Mouse (Mus musculus) adrenal gland, adult (tissue): Measurements from ENCODE around the gene Tra2a.
"Not testable (repeated sequence)": the region's sequence is repeated elsewhere in the genome, so short reads cannot be mapped to it uniquely, and the experiment has no call there.

Source experiments
- DNase-seq, 2 experiments: peaks; one replicate each; pipeline ENCODE4 v3.0.0; 2022 to 2023; ENCODE audit warnings: low spot score in 1 of 2; ENCODE audit not compliant: inconsistent age in 2 of 2

Tra2a gene

GRCm38 (mm10) chr6:49263847-49264243 is at the start of gene Tra2a:
Gene Tra2a (minus strand): TSS chr6:49264033.
- DNase-seq: peak; percentile 97 to 99

GRCm38 (mm10) chr6:49298286-49298685 is 34.5 kb upstream of the Tra2a start:
- no peak for DNase-seq

- peak in 1 of 2 experiments; percentile 47 for DNase-seq
Measured at GRCm38 (mm10) chr6:49282122-49282521, 18.3 kb upstream of the Tra2a start.

- no peak for DNase-seq
Measured at GRCm38 (mm10) chr6:49280942-49281341, 17.1 kb upstream of the Tra2a start.

GRCm38 (mm10) chr6:49275296-49275695 is 11.5 kb upstream of the Tra2a start:
- DNase-seq: no peak

DNA sequence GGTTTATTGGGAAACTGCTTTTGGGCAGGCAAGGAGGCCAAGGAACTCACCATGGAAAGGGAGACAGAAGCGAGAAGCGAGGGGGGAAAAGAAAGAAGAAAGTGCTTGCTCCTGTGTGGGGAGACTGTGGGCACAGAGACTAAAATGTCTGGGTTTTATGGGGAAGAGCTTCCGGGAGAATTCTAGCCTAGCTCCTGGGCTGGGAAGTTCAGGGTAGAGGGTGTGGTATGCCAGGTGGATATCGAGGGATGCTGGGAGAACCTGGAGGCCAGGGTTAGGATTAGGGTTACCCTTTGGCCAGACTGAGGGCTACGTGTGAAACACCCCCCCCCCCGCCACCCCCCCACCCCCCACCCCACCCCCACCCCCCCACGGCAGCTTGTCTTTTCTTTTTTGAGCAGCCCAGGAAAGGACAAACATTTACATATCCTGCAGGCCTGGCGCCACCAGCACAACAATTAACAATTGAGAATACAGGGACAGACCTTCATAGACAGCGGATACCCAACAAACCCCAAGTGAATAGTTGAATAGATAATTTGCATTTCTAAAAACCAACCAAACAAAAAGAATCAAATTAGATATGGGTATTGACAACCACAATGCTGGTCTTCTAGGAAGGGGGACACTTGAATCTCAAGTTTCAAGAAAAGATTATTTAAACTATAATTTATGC is 10.7 kb upstream of the Tra2a start:
- DNase-seq: no peak

DNA sequence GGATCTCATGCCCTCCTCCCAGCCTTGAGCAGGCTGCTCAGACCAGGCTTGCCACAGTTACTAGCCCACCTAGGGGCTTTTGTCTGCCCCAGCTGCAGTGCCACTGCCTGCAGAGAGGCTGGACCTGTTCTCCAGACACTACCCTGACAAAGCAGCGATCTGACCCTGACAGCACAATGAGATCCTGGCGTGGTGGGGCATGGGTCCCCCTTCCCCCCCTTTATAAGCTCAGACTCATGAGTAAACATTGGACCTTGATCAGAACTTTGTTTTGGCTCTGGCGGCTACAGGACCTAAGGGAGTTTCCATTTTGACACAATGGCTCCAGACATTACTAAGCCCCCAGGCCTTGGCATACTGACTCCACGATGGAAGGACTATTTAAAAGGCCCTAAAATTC is 10.1 kb upstream of the Tra2a start:
- no peak for DNase-seq

- no peak for DNase-seq
Measured at GRCm38 (mm10) chr6:49272863-49273262, 9.0 kb upstream of the Tra2a start.

GRCm38 (mm10) chr6:49271815-49272214 is 8.0 kb upstream of the Tra2a start:
- DNase-seq: no peak

DNA sequence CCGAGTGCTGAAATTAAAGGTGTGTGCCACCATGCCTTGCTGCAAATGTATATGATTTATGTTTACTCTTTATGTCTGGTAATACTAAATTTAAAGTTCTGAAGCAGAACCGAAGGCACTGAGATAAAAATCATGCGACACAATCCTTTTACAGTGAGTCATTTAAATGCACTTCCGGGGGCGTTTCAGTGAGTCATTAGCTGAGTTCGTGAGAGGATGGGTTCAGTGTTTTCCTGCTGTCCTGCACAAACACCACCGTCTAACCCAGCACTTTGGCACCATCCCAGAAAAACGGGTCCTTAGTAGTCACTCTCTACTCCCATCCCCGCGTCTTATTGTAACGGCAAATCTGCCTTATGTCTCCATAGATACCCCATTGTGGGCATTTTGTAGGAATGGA is 6.1 kb upstream of the Tra2a start:
- DNase-seq: no peak

GRCm38 (mm10) chr6:49269200-49269599 is 5.4 kb upstream of the Tra2a start:
- peak; percentile 70 to 93 for DNase-seq

DNA sequence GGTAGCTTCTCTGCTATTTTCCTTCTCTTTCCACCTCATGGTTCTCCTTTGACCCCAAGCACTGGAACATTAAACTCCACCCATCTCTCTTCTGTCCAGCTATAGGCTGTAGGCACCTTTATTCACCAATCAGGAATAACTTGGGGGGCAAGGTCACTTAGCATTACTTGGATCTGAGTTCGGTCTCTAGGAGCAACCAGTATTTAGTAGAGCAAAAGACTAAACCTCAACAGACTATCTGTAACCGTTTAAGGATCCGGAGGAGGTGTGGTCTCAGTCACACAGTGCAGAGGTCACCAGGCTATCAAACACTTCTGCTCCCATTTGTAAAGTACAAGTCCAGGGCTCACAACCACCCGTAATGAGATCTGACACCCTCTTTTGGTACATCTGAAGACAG is 3.9 kb upstream of the Tra2a start:
- no peak for DNase-seq

- DNase-seq: not testable (repeated sequence)
Measured at GRCm38 (mm10) chr6:49265207-49265606, 1.4 kb upstream of the Tra2a start.

DNA sequence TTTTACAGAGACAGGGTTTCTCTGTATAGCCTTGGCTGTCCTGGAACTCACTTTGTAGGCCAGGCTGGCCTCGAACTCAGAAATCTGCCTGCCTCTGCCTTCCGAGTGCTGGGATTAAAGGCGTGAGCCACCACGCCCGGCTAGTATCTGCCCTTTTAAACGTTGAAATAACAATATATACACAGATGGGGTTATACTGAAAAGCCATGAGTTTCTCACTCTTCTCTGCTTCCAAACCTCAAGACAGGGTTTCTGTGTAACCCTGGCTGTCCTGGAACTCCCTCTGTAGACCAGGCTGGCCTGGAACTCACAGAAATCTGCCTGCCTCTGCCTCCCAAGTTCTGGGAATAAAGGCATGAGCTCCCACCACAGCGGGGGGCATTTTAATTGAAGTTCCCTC is 613 bp upstream of the Tra2a start:
- not testable (repeated sequence) for DNase-seq

GRCm38 (mm10) chr6:49263081-49263846 is 569 bp downstream of the Tra2a start:
- no peak for DNase-seq

DNA sequence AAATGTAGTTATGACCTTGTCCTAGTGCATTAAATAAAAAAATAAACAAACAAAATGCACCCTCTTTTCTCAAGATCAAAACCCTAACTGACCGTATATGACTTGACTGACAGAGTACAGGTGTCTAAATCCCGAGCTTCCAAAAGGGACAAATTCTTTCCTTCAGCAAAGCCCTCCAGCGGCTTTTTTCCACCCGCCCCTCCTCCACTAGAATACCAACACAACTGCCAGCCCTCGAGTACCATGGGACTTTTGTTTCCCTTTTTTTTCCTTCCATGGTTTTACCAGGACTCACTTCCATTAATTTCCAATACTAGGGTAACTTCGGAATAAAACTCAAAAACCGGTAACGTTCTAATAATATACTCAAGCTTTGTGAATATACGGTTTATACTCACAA is 1.4 kb downstream of the Tra2a start:
- DNase-seq: peak in 1 of 2 experiments; percentile 54

GRCm38 (mm10) chr6:49259711-49260110 is 4.1 kb downstream of the Tra2a start:
- DNase-seq: no peak

- DNase-seq: no peak
Measured at GRCm38 (mm10) chr6:49257880-49258279, 6.0 kb downstream of the Tra2a start.

DNA sequence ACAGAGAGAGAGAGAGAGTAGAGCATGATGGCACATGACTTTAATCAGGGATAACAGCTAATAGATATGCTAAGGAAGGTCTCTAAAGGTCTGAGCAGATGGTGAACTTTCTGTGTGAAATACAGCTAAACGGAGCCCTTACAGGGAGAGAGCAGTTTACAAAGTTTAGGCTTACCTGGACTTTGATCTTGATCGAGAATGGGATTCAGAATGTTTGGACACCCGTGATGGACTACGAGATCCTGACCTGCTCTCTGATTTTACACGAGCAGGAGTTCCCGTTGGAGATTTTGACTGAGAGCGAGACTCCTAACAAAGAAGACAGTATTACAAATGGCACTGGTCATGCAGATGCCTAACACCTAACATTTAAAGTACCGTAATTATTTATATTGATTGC is 11.6 kb downstream of the Tra2a start:
- no peak for DNase-seq

DNA sequence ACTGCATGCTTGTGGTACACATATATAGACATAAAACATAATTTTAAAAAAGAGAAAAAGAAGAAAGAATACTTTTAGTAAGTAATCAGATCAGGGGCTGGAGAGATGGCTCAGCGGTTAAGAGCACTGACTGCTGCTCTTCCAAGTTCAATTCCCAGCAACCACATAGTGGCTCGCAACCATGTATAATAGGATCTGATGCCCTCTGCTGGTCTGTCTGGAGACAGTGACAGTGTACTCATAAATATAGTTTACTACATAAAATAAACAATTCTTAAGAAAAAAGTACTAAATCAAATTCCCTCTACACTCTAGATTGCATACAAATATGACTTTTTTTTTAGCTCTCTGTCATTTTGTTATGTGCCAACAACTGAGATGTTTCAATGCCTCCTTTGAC is 12.6 kb downstream of the Tra2a start:
- no peak for DNase-seq

DNA sequence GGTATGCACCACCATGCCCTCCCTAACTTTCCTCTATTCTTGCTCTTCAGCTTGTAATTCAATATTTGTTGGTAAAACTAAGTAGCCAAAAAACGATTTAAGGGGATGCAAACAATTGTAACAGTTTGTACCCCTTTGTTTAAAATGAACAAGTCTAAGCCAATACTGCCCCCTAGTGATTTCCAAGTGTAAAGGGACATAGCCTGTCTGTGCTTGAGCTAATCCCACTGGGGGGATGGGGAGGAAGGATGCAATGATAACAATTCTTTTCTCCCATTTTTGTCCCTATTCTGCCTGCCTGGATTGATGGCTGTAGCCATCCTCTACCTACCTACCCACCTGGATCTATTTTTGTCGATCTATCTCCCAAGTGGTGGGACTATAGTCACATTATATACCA is 16.6 kb downstream of the Tra2a start:
- peak in 1 of 2 experiments; percentile 57 for DNase-seq

DNA sequence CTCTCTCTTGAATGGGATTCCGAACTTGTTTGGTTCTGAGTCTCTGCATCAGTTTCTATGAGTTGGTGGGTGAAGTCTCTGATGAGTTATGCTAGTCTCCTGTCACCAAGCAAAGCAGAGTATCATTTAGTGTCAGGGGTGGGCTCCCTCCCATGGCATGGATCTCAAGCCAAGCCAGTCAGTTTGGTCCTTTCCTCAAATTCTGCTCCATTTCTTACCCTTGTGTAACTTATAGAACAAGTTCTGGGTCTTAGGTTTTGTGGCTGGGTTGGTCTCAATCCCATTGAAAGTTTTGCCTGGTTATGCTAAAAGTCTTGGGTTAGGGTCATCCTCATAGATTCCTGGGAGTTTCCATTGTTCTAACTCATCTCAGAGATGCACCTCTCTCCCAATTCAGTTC is 21.5 kb downstream of the Tra2a start:
- DNase-seq: no peak

DNA sequence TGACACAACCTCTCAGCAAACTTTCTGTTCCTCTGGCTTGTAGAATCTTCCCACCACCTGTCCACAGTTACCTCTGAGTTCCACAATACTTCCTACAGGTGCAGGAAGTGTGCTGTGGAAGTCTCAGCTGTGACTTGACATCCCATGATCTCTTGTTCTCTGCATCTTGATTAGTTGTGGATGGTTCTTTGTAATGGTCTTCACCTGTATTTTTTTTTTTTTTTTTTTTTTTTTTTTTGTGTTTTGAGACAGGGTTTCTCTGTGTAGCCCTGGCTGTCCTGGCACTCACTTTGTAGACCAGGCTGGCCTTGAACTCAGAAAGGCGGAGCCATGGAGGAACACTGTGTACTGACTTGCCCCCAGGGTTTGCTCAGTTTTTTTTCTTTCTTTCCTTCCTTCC is 22.3 kb downstream of the Tra2a start:
- DNase-seq: no peak
